Mouse (Mus musculus): ENCODE data around the gene Homer2. TPM values are rescaled to one million over a fixed set of nuclear protein-coding genes. Genes with fewer than 3 reads are reported as not detected.

Homer2 gene
- total and polyA plus RNA-seq, 3 experiments = 0.08 TPM; not detected in 2

DNA sequence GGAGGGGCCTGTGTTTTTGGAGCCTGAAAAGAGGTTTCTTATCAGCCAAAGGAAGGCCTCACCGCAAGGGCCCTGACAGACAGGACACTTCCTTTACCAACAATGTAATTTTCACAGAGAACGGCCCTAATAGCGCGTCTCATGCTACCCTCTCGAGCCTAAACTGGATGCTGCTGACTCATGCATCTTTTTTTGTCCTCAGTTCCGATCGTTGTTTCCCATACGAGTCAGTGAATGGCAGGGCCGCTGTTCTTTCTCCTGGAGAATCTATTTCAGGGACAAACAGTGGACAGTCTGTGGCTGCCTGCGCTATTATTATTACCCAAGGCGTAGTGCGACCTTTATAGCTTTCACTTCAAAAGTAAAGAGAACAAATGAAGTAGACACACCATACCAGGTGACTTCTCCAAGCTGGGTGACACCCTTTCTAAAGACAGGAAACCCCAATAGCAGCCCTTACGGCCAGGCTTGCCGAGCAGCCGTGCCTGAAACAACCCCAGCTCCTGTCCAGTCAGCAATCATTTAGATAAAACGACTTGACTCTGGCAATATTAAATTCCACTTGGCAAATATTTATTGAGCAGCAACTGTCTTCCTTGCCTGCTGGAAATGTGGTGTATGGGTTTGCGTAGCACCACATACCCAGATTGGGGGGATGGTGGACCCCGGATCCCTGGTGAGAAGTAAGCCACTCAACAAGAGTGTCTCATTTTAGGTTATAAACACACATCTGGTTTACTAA, 18.8 kb upstream of the Homer2 start:
- H3K27ac ChIP-seq (ENCODE audit: insufficient read depth, low read depth) = no peak overlapping the region
- DNase-seq (ENCODE audit: extremely low read depth) = no peak
- H3K4me1 ChIP-seq (ENCODE audit: control insufficient read depth in 1 of 2, insufficient read depth in 2 of 2) = peaks cover 3 to 21% of the 10 kb centered on the region in 2 experiments
- no peak for TF ChIP-seq TCF12 (IDR thresholded peaks at IDR 0.05; ENCODE audit: low read depth, low read length)
- TF ChIP-seq E2F4 (IDR thresholded peaks at IDR 0.05; ENCODE audit: insufficient replicate concordance, low read depth, low read length) = no peak
- no peak for TF ChIP-seq POLR2A (IDR thresholded peaks at IDR 0.05; ENCODE audit: low read depth, low read length)
- no peak for TF ChIP-seq MEF2A (IDR thresholded peaks at IDR 0.05; ENCODE audit: borderline replicate concordance, low read depth, low read length)
- no peak for TF ChIP-seq SIN3A (IDR thresholded peaks at IDR 0.05; ENCODE audit: low read length)
- TF ChIP-seq HCFC1 (IDR thresholded peaks at IDR 0.05; ENCODE audit: low read depth, low read length) = no peak
- no peak for TF ChIP-seq TBP (conservative IDR thresholded peaks at IDR 0.05; ENCODE audit: low read depth, low read length)
- no peak for TF ChIP-seq CHD1 (IDR thresholded peaks at IDR 0.05; ENCODE audit: low read depth, low read length)
- TF ChIP-seq MXI1 (IDR thresholded peaks at IDR 0.05; ENCODE audit: low read depth, low read length) = no peak
- no peak for TF ChIP-seq ELF1 (IDR thresholded peaks at IDR 0.05; ENCODE audit: low read depth, low read length)
- H3K9me3 ChIP-seq (replicated peaks; ENCODE audit: low read length) = no peaks in the 10 kb centered on the region
- dilution Hi-C loops (cut with MboI; ENCODE audit: extremely low pct_ligation_motif_present, extremely low pct_unique_long_range_greater_than_20kb, low sequenced_read_pairs) = no loop called here
- H3K4me3 ChIP-seq (replicated peaks in 1 of 3; ENCODE audit: low read depth in 2 of 3, low read length in 2 of 3, poor library complexity in 1 of 3) = no peak overlapping the region
- H3K36me3 ChIP-seq (replicated peaks in 1 of 2; ENCODE audit: control insufficient read depth in 1 of 2, insufficient read depth in 1 of 2, low read length in 1 of 2) = no peaks in the 10 kb centered on the region
- no peaks in the 10 kb centered on the region for H3K79me2 ChIP-seq (replicated peaks; ENCODE audit: control insufficient read depth, extremely low read depth, insufficient read depth, poor library complexity, severe bottlenecking)
- H3K9ac ChIP-seq (ENCODE audit: insufficient read depth, low read depth) = no peak overlapping the region
- in situ Hi-C loops (cut with MboI; ENCODE audit: low pct_ligation_motif_present, low pct_unique_long_range_greater_than_20kb, low sequenced_read_pairs) = no loop called here
- no peak overlapping the region for H3K4me2 ChIP-seq (ENCODE audit: insufficient read depth, low read depth, poor library complexity, severe bottlenecking)
- H3K27me3 ChIP-seq (replicated peaks) = peaks cover 5% of the 10 kb centered on the region

DNA sequence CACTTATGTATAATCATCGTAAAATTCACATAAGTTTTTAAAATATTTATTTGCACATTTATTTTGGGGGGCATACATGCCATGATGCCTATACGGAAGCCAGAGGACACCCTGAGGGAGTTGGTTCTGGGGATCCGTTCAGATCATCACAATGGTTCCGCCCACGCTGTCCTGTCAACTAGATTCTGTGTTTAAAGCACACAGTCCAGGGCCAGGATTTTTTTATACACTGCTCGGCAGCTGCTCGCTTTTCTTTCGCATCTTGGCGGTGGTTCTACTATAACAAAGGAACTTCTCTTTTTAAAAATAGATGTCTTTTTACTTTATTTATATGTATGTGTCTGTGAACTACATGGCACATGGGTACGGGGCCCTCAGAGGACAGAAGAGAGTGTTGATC, 16.5 kb upstream of the Homer2 start:
- no peaks in the 10 kb centered on the region for H3K9me3 ChIP-seq (replicated peaks; ENCODE audit: low read length)
- TF ChIP-seq CHD1 (IDR thresholded peaks at IDR 0.05; ENCODE audit: low read depth, low read length) (no peak), E2F4 (IDR thresholded peaks at IDR 0.05; ENCODE audit: insufficient replicate concordance, low read depth, low read length) (no peak), JUND (conservative IDR thresholded peaks at IDR 0.05; ENCODE audit: low read depth, low read length) (no peak), ZNF384 (IDR thresholded peaks at IDR 0.05; ENCODE audit: low read depth, low read length) (no peak)
- in situ Hi-C loops (cut with MboI; ENCODE audit: low pct_ligation_motif_present, low pct_unique_long_range_greater_than_20kb, low sequenced_read_pairs) (no loop called here), dilution Hi-C loops (cut with MboI; ENCODE audit: extremely low pct_ligation_motif_present, extremely low pct_unique_long_range_greater_than_20kb, low sequenced_read_pairs) (no loop called here)
- no peak overlapping the region for H3K27ac ChIP-seq (ENCODE audit: insufficient read depth, low read depth)
- no peaks in the 10 kb centered on the region for H3K36me3 ChIP-seq (replicated peaks in 1 of 2; ENCODE audit: control insufficient read depth in 1 of 2, insufficient read depth in 1 of 2, low read length in 1 of 2)
- no peak overlapping the region for H3K4me3 ChIP-seq (replicated peaks in 1 of 3; ENCODE audit: low read depth in 2 of 3, low read length in 2 of 3, poor library complexity in 1 of 3)
- H3K27me3 ChIP-seq (replicated peaks) = peaks cover 10% of the 10 kb centered on the region
- no peak overlapping the region for H3K4me2 ChIP-seq (ENCODE audit: insufficient read depth, low read depth, poor library complexity, severe bottlenecking)
- H3K4me1 ChIP-seq (ENCODE audit: control insufficient read depth in 1 of 2, insufficient read depth in 2 of 2) = peaks cover 0 to 19% of the 10 kb centered on the region in 2 experiments; a peak in 2 of 4 replicates
- DNase-seq (ENCODE audit: extremely low read depth) = no peak
- H3K79me2 ChIP-seq (replicated peaks; ENCODE audit: control insufficient read depth, extremely low read depth, insufficient read depth, poor library complexity, severe bottlenecking) = no peaks in the 10 kb centered on the region
- H3K9ac ChIP-seq (ENCODE audit: insufficient read depth, low read depth) = no peak overlapping the region

DNA sequence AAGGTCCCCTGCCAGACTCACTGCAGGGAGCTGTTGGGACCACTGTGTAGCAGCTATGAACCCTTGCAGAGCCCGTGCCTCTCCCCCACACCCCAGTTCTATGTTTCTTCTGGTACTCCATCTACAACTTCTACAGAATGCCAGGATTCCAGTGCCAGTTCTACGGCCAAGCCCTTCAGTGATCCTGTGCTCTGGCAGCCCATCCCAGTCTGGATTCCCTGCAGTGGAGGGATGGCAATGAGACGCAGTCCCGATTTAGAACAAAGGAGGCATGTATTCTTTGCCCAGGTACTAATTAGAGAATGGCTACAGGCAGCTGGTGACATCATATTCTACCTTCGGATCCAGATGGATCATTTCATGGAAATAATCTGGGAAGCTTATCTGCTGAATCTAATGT, 13.9 kb upstream of the Homer2 start:
- H3K4me1 ChIP-seq (ENCODE audit: control insufficient read depth in 1 of 2, insufficient read depth in 2 of 2) = peaks cover 0 to 5% of the 10 kb centered on the region in 2 experiments; a peak in 1 of 4 replicates
- dilution Hi-C loops (cut with MboI; ENCODE audit: extremely low pct_ligation_motif_present, extremely low pct_unique_long_range_greater_than_20kb, low sequenced_read_pairs) = no loop called here

More for the DNA sequence above, 13.9 kb upstream of the Homer2 start:
- in situ Hi-C loops (cut with MboI; ENCODE audit: low pct_ligation_motif_present, low pct_unique_long_range_greater_than_20kb, low sequenced_read_pairs) = no loop called here
- H3K9me3 ChIP-seq (replicated peaks; ENCODE audit: low read length) = no peaks in the 10 kb centered on the region
- H3K9ac ChIP-seq (ENCODE audit: insufficient read depth, low read depth) = no peak overlapping the region
- H3K27ac ChIP-seq (ENCODE audit: insufficient read depth, low read depth) = no peak overlapping the region
- no peaks in the 10 kb centered on the region for H3K79me2 ChIP-seq (replicated peaks; ENCODE audit: control insufficient read depth, extremely low read depth, insufficient read depth, poor library complexity, severe bottlenecking)
- H3K4me3 ChIP-seq (replicated peaks in 1 of 3; ENCODE audit: low read depth in 2 of 3, low read length in 2 of 3, poor library complexity in 1 of 3) = no peak overlapping the region
- no peaks in the 10 kb centered on the region for H3K36me3 ChIP-seq (replicated peaks in 1 of 2; ENCODE audit: control insufficient read depth in 1 of 2, insufficient read depth in 1 of 2, low read length in 1 of 2)
- TF ChIP-seq TCF12 (IDR thresholded peaks at IDR 0.05; ENCODE audit: low read depth, low read length) (no peak), MAX (IDR thresholded peaks at IDR 0.05; ENCODE audit: low read length) (no peak), CHD1 (IDR thresholded peaks at IDR 0.05; ENCODE audit: low read depth, low read length) (no peak), ZMIZ1 (IDR thresholded peaks at IDR 0.05; ENCODE audit: low read depth, low read length) (no peak)
- H3K4me2 ChIP-seq (ENCODE audit: insufficient read depth, low read depth, poor library complexity, severe bottlenecking) = no peak overlapping the region
- DNase-seq (ENCODE audit: extremely low read depth) = no peak
- H3K27me3 ChIP-seq (replicated peaks) = peaks cover 18% of the 10 kb centered on the region
